Mouse (Mus musculus) cerebellum, postnatal 14 days (tissue): Measurements from ENCODE around the gene Gdap1l1.
"Not testable (repeated sequence)": the region's sequence is repeated elsewhere in the genome, so short reads cannot be mapped to it uniquely, and the experiment has no call there.

Source experiments
- DNase-seq, 2 experiments: peaks; one replicate each; pipeline ENCODE4 v3.0.0; 2021; ENCODE audit warnings: mixed read lengths in 2 of 2

The Gdap1l1 gene

DNA sequence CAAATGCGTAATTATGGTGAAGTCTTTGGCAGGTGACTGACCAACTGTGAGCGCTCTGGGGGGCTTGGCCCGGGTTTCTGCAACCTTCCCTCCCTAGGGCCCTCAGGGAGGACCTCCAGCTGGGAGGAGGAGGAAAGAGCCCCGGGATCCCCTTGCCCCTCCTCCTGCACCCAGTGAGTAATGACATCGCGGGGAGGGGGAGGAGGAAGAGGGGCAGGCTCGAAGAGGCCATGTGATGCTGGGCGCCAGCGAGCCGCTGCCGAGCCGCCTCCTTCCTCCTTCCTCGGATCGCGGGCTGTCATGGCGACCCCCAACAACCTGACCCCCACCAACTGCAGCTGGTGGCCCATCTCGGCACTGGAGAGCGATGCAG, at the start of gene Gdap1l1:
Gene Gdap1l1 (plus strand): TSS at position 231 of the 373 bp plus-strand sequence.
- peak; percentile 87 to 88 for DNase-seq

DNA sequence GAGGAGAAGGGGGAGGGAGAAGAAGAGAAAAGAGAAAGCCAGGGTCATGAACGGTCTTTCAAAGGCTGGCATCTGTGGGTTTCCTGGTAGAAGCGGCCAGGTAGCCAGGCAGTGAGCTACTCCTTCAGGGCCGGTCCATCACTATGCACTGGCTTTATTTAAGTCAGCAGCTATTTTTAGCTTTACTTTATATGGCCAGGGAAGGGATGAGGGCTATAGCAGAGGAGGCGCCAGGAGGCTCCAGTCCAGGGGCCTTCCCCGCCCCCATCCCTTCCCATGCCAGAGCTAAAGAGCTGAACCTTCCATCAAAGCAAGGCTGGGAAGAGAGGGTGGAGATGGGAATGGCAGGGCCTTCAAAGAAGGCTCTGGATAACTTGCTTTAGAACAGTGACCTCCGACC, 45.8 kb upstream of the Gdap1l1 start:
- peak in 1 of 2 experiments; percentile 30 for DNase-seq

DNA sequence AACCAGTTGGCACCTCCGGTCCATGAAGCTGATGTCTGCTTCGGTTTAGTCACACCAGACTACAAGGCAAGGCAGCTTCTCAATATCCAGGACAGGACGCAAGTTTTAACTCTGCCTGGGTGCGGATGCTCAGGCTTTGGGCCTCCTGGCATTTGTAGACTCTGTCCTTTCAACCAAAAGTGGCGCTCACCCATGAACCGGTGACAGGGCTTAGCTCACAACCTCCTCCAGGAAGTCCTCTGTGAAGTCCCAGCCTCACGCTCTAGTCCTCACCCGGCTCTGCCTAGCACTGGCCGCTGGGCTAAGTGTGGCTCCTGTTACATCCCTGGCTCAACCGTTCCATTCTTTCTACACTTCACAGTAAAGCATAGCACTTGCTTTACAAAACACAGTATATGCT, 45.0 kb upstream of the Gdap1l1 start:
- no peak for DNase-seq

DNA sequence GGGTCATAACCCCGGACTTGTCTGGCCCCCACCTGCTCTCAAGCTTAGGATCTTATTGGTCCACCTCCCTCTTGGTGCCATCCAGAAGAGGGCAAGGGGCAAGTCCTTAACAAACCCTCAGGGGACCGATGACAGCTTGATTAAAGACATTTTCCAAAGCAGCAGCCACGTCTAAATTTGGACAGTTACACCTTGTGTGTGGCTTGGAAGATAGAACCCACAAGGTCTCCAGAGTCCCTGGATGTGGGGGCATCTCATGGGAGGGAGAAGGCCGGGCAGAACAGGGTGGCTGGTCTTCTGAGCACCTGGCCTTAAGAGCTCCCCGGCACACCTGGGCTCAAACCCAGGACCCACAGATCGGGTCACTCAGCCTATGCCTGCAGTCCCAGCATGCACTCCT, 44.3 kb upstream of the Gdap1l1 start:
- DNase-seq = no peak

DNA sequence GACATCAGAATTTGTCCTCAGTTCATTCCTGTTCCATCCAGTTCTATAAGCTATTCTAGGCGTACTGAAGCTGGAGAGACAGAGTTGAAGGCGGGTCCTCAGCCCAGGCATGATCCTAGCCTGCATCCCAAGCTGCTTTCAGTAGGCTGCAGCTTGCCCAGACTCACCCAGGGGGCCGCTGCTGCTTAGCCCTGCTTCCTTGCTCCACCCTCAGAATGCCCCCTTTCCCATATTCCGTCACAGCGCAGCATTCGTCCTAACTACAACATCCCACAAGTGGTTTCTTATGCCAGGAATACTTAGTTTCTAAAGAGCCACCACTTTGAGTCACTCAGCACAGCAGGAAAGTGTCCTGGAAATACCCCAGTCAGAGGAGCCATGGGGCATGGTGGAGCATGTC, 43.3 kb upstream of the Gdap1l1 start:
- DNase-seq = no peak

DNA sequence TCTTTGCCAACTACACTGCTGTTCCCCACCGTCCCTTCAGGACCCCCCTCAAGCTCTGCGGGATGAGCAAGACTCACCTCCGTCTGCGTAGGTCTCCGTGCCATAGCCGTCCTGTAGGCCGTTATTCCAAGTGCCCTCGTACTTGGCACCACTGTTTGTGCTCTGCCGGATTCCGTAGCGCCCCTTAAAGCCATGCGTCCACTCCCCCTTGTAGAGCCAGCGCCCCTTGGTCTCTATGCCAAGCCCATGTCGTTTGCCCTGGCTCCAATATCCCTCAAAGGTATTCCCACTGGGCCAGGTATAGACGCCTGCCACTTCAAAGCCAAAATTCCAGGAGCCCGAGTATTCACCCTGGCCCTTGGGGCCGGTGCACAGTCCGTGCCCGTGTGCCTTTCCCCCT, 41.2 kb upstream of the Gdap1l1 start:
- no peak for DNase-seq

DNA sequence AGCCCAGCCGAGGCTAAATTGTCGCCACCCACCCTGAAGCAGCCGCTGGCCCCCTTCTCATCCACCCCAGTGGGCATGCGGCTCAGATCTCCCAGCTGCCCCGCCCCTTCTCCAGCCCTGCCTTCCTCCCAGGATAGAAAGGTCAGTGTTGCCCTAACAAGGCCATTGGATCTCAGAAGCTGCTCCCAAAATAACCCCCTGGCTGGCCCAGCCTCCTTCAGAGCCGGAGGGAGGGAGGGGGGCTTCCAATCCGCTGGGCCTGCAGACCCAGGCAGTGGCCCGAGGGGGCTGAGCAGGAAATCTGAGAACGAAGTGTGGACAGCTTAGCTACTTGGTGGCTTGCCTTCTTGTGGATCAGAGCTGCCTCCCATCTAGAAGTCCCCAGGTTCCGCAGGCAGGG, 40.4 kb upstream of the Gdap1l1 start, which contains the start of gene Jph2:
Gene Jph2 (minus strand): TSS at position 89 of the 400 bp plus-strand sequence.
- no peak for DNase-seq

DNA sequence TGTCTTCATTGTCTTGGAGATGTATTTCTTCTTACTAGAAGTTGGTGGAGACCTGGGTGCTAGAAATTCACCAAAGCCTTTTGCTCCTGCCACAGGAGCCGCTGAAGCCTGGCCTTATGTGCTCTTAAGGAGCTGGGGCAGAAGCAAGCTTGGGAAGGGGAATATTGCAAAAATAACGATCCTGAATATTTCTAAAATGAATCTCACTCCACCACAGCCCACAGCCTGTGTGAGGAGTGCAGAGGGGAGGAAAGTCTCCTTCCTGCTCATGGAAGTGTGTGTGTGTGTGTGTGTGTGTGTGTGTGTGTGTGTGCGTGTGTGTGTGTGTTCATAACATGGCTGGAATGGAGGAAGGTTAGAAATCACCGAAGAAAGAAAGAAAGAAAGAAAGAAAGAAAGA, 39.5 kb upstream of the Gdap1l1 start:
- no peak for DNase-seq

DNA sequence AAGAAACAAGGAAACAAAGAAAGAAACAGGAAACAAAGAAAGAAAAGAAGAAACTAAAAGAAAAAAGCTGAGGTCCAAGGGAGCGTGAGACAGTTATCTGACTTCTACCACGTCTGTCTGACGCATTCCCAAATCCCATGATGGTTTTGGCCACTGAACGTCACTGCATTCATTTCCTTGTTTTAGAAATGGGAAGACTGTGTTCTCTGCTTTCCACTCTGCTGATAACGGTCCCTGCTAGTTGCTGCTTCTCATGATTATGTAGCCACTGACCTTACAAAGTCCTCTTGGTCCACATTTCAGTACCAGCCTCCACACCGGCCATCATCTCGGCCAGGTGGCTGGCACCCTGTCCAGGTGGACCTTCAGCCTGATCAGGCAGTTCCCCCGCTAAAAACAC, 39.1 kb upstream of the Gdap1l1 start:
- no peak for DNase-seq

DNA sequence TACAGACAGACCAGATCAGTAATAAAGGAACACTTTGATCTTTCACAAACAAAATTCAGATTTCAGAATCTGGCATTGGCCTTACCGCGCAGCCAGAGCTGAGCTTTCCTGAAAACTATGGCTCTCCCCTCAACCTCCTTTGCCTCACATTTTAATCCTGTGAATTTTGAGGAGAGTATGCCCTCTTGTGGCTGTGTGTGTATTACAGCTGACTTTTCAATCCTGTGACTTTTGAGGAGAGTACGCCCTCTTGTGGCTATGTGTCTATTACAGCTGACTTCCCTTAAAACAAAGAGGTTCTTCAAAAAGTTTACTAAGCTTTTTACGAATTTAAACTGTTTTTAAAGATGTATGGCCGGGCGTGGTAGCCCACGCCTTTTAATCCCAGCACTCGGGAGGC, 37.1 kb upstream of the Gdap1l1 start:
- peak; percentile 87 to 89 for DNase-seq

DNA sequence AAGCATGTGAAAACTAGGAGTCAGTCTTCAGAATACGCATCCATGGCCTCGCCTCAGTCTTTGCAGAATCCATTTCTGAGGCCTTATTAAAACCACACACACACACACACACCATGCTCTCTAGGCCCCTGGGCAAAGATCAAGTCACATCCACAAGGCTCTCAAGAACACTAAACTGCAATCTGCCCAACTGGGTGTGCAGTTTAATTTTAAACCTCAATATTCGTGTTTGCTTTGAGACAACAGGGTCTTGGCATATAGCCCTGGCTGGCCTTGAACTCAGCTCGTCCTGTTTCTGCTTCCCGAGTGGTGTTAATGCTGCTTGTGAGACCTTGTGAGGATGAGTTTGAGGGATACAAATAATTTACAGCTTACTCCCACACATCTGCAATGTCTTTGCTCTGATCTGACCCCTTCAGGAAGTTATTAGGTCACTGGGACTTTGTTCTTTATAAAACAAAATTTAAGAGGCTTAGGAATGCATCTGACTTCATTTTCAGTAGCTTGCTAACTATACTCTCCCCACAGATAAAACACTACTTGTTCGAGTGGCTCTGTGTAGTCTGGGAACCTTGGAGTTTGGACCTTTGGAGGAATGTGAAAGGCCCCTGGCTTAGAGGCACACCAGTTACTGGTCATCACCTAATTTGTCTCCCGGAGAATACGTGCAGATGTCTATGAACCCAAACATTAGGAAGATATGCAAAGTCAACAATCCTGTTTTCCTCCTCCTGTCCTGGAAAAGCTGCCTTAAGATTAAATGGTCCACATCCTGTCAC, 34.0 kb upstream of the Gdap1l1 start:
- no peak for DNase-seq

DNA sequence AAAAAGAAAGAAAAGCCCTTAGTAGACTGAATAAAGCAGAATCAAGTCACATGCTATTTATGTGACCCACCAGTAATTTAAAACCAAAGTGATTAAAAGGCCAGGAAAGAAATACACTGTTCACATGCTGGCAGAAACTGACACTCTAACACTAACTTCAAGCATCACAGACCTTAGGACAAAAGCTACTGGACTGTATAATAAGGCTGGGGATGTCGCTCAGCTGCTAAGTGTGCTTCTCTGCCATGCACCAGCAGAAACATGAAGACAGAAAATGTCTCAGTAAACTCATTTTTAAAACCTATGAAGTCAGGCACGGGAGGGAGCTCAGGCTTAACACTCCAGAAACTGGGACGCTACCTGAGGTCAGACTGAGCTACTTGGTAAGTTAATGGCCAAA, 28.1 kb upstream of the Gdap1l1 start:
- DNase-seq = no peak

DNA sequence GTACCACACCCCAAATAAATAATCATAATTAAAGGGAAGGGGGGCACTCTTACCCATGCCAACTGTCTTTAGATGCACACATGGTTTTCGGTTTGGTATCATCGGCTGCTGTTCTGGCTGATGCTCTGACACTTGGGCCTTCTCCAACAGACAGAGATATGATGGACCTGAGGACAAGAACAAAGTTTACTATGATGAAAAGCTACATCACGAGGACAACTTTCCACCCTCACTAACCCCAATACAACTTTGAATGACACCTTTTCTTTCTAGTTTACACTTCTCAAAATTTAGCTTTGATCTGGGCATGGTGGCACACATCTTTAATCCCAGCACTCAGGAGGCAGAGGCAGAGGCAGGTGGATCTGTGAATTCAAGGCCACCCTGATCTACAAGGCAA, 26.9 kb upstream of the Gdap1l1 start:
- not testable (repeated sequence) for DNase-seq

DNA sequence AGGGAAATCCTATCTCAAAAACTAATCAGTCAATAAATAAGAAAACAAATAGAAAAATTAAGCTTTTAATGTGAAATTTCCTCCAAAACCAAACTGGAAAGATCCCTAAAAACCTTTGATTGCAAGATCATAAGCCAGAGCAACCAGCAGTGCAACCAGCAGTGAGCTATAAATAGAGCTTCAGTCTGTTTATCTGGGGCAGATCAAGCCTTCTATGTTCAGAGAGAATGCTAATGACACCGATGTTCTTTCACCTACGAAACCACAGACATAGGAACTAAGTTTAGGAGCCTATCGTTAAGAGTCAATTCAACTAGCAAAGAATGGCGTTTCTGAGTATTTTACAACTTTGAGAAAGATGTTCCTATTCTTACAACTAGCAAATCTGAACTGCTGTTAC, 26.4 kb upstream of the Gdap1l1 start:
- DNase-seq = no peak

DNA sequence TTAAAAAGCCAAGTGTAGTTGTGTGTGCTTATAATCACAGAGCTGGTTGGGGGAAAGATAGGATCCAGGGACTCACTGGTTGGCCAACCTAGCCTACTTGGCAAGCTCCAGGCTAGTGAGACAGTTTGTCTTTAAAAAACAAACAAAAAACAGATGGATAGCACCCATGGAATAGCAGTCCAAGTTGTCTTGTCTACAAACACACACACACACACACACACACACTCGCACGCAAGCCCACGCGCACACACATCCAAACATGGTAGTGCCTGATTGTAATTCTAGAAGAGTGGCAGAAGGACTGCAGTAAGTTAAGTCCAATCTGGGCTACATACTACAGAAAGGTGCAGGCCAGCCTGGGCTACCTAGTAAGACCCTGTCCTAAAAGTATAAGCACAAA, 25.9 kb upstream of the Gdap1l1 start:
- DNase-seq = no peak

DNA sequence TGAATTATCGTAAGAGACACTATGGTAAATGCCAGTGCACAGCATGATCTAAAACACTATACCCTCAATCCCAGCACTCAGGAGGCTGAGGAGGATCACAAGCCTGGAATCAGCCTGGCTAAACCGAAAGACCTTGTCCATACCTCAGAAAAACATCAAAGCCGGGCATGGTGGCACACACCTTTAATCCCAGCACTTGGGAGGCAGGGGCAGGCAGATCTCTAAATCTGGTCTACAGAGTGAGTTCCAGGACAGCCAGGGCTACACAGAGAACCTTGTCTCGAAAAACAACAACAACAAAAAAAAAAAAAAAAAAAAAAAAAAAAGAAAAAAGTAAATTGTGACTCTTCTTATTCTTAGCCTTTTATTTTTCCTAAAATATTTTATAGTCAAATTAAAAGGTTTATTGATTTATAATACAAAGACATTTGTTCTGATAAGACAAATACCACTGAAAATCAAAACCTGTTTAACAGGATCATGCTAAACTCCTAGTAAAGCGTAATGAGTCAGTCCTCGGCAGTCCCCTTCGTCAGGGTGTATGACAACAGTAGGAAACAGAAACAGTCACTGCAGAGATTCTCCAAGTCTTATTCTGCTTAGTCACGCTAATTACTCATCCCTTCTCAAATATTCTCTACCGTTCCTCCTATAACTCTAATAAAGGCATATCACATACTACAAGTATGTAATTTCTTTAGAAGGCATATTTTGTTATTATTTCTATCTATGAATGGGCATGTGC, 25.3 kb upstream of the Gdap1l1 start:
- no peak for DNase-seq

DNA sequence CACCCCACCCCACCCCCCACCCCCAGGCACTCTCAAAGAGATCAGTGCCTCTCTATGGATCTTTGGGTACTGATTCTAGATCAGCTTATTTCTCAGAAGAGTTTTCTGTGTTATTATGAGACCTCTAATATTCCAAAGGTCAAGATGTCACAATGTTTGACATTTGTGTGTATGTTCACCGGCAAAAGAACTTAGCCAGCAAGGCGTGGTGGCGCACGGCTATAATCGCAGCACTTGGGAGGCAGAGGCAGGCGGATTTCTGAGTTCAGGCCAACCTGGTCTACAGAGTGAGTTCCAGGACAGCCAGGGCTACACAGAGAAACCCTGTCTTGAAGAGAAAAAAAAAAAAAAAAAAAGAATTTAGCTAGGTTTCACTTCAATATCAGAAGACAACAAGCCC, 21.2 kb upstream of the Gdap1l1 start:
- DNase-seq = no peak

DNA sequence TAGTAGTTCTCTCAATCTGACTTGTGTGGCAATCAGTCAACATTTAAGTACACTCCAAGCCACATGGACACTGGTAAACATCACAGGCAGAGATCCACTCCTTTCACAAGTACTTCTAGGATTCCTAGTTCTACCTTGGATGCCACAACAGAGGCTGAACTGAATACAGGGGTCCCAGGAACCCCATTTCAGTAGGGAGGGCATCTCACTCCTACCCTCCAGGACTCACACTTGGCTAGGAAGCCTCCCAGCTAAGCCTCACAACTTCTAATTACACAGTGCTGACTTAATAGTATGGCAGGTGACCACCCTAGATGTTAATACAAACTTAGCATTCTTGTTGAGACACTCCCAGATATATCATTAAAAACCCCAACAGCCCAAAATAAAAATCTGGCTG, 20.4 kb upstream of the Gdap1l1 start:
- DNase-seq = no peak

DNA sequence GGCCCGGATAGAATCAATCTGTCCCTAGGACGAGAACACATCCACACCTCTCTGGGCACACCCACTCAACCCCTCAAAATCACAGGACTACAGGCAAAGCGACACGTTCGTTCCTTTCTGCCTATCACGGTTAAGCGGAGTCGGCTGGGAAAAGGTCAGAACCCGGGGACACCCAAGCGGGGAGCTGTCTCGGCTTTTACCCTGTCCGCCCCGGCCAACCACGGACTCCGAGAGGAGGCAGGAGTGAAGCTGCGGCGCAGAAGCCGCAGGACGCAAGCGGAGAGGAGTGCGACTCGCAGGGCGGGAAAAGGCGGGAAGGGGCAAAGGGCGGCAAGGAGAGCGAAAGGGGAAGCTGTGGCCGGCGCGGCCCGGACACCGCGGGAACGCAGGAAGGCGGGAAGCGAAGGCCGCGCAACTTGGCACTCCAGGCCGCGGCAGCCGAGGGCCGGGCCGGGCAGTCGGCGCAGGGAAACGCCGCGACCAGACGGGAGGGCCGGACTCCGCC, 19.4 kb upstream of the Gdap1l1 start:
- DNase-seq = no peak

DNA sequence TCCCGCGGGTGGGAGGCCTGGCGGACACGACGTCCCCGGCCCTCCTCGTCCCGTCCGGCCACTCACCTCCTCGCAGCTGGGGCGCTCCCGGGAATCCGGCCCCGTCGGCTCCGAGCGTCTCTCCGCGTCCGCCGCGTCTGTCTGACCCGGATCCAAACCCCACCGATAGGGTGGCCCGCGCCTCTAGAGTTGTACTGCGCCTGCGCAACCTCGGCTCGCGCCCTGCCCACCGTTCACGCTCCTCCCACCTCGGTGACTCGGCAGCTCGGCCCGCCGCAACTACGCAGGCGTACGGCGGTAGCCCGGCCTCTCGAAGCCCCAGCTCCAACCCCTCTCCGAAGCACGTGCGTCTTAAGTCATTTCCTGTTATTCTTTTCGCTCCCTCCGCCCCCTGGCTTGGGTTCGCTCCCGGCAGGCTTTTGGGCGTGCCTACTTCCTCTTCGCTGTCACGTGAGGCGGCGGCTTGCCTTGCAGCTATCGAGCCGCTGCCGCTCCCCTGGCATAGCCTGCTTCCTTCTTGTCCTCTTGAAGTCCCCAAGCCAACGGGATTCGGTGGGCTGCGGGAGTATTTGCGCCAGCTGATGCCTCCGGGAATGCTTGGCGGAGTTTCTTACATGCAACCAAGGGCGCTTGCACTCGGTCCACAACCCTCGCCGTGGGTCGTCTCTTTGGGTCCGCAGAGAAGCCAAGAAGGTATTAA, 18.8 kb upstream of the Gdap1l1 start:
- peak; percentile 98 to 99 for DNase-seq

DNA sequence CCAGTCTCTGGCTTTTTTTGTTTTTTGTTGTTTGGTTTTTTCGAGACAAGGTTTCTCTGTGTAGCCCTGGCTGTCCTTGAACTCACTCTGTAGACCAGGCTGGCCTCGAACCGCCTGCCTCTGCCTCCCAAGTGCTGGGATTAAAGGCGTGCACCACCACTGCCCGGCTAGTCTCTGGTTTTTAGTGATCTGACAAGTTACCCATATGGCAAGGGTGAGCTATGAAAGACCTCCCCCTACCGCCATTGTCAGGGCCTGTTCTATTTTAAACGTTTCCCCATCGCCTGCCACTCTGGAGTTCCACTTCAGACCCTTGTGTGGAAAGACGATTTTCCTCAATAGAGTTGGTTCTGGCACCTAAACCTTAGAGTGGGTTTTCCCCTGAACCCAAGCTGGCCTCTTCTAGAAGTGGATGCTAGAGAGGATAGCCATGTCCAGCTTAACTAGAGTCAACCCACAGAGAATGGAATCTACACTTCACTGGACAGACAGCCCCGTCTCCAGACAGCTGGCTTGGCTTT, 17.9 kb upstream of the Gdap1l1 start:
- DNase-seq = peak in 1 of 2 experiments; percentile 37

DNA sequence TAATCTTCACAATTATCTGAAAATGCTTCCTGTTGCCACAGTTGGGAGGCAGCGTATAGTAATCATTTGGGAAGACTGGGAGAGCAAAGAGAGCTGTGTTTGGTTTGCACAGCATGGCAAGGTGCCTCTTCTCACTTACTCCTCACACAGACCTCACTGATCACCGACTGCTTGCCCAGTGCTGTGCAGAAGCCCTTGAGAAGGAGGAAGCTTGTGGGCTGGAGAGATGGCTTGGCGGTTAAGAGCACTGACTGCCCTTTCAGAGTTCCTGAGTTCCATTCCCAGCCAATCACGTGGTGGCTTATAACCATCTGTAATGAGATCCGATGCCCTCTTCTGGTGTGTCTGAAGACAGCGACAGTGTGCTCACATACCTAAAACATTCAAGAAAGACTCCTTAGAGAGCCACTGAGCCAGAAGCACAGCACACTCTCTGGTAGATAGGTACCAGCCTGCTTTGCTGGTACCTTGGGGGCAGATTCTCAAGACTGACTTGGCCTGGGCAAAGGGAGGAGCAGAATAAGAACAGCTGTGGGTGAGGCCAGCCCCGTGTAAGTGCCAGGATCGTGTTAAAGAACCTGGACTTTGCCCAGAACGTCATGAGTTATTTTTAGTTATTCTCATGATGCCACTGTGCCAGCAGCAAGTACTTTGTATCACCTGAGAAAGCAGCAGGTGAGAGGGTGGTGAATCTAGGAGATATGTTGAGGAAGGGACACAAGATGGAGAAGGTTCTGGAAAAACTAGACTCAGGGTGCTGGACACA, 15.2 kb upstream of the Gdap1l1 start:
- no peak for DNase-seq

DNA sequence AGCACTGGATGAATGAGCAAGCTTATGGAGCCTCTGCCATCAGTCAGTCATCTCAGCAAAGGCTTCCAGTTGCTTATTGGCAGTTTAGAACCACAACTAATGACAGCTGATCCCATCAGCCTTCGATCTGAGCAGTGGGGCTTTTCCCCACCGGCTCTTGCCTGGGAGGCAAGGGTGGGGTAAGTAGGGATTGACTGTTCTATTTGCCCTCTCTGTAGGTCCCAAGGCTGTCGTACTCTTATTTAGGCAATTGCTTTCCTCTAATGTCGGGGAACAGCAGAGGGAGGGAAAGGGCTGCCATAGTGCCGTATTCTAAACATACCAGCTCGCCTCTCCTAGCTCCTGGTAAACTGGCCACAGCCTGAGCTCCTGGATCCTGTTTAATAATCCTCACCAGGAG, 13.7 kb upstream of the Gdap1l1 start, which contains the start of gene Oser1:
Gene Oser1 (minus strand): TSS at position 101 of the 400 bp plus-strand sequence.
- no peak for DNase-seq
